Comparison of ENCODE assay signal across 7 mouse cellular contexts in the genomic region with DNA sequence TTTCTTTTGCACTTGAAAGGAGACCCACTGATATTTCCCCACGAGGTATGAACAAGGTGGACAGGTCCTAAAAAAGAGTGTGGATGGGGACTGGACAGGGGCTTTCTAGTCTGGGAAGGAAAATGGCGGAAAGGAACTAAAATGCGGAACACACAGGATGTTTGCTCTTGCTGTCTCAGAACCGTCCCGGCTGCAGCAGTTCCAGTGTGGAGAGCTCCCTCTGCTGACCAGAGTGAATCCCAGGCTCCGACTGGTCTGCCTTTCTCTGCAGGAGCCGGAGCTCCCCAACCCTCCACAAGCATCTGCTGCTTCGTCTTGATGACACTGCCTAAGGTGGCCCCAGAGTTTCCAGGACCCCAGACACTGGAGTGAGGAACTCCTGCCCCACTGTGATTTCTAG. TPM values are rescaled to one million over a fixed set of nuclear protein-coding genes. Genes with fewer than 3 reads are reported as not detected.
DNase-seq lines count a peak whose midpoint lies in the region; ATAC-seq and TF ChIP-seq lines count a peak whose summit lies in the region.

No protein-coding gene starts in this region.

- H3K4me2 ChIP-seq in midbrain, embryonic 11.5 days, result peak overlapping the region; percentile 56

- H3K36me3 ChIP-seq in midbrain, embryonic 11.5 days (ENCODE audit: control insufficient read depth, insufficient read depth, low read length), result peaks cover 15% of the 10 kb centered on the region
- H3K36me3 ChIP-seq in small intestine, adult 2 months (ENCODE audit: control insufficient read depth, insufficient read depth, low read length), result peaks cover 12% of the 10 kb centered on the region; the same call in 1 of the 2 replicates

- peak; percentile 20; the same call in 1 of the 2 replicates for ATAC-seq in midbrain, embryonic 11.5 days (ENCODE audit: low FRiP score)

- TF ChIP-seq CTCF in small intestine, adult 2 months (IDR thresholded peaks at IDR 0.05; ENCODE audit: extremely low read depth, insufficient read length, insufficient replicate concordance, low read depth, low read length), result peak; percentile 84

- H3K4me3 ChIP-seq in midbrain, embryonic 11.5 days (ENCODE audit: low read depth, low read length), result peak overlapping the region; percentile 74; the same call in 1 of the 2 replicates
- peak overlapping the region; percentile 41 for H3K4me3 ChIP-seq in small intestine, adult 2 months (ENCODE audit: low read depth, low read length)

- H3K4me1 ChIP-seq in midbrain, embryonic 11.5 days (ENCODE audit: control insufficient read depth, insufficient read depth, low read length), result peaks cover 21% of the 10 kb centered on the region
- H3K4me1 ChIP-seq in small intestine, adult 2 months (ENCODE audit: control insufficient read depth, insufficient read depth, insufficient read length, low read length), result peaks cover 9% of the 10 kb centered on the region; the same call in 1 of the 2 replicates

- no peaks in the 10 kb centered on the region for H3K9me3 ChIP-seq in midbrain, embryonic 11.5 days (ENCODE audit: control insufficient read depth, low read length)

- H3K27me3 ChIP-seq in midbrain, embryonic 11.5 days (ENCODE audit: control insufficient read depth, insufficient read depth, low read length), result no peaks in the 10 kb centered on the region
- no peaks in the 10 kb centered on the region for H3K27me3 ChIP-seq in small intestine, adult 2 months (ENCODE audit: control insufficient read depth, insufficient read depth, low read length)

- peak; percentile 88 for DNase-seq in adrenal gland, postnatal 10 days
- peak; percentile 81 for DNase-seq in embryo, embryonic 11.5 days (ENCODE audit: low read depth, low spot score)
- peak; percentile 70 to 80 for DNase-seq in gastrocnemius, postnatal 36 days
- DNase-seq in kidney, adult 11 months, result peak; percentile 90
- DNase-seq in left cerebral cortex, postnatal 4 days, result peak; percentile 85
- peak; percentile 95 for DNase-seq in midbrain, embryonic 11.5 days (ENCODE audit: low spot score, missing footprints)

- peak overlapping the region; percentile 48 for H3K9ac ChIP-seq in midbrain, embryonic 11.5 days (ENCODE audit: low read length)

- TF ChIP-seq POLR2A in small intestine, adult 2 months (IDR thresholded peaks at IDR 0.05; ENCODE audit: low read depth, low read length), result no peak

- 6% methylated on average over 8 of the region's 8 CpGs for WGBS in midbrain, embryonic 11.5 days
- WGBS in small intestine, adult 2 months, result 3% methylated on average over 8 of the region's 8 CpGs

- H3K27ac ChIP-seq in midbrain, embryonic 11.5 days (ENCODE audit: low read depth, low read length), result 0 out of 2 replicates have a peak overlapping the region, but pooled peaks have one; percentile 47
- peak overlapping the region; percentile 14; the same call in 1 of the 2 replicates for H3K27ac ChIP-seq in small intestine, adult 2 months (ENCODE audit: insufficient read depth, low read depth, low read length)

- intact Hi-C loops in gastrocnemius, postnatal 36 days (cut with DNase I), result loop anchor here (2.0 kb wide), 1 partner anchor 131 kb away; no protein-coding TSS in a partner anchor
- intact Hi-C loops in left cerebral cortex, postnatal 4 days (cut with DNase I), result no loop called here

RNA-seq across cellular contexts. Expression of a gene that starts 9.6 kb away (rescaled TPM):
- total RNA-seq in adrenal gland, postnatal 10 days (2021), result 10 to 100 TPM; 16.2 to 22.5 TPM
- total RNA-seq in gastrocnemius, postnatal 36 days (2021), result 1 to 10 TPM in 1 of 2 experiments, under 1 TPM in 1; 0.51 to 1.1 TPM
- total RNA-seq in left cerebral cortex, postnatal 4 days (2021), result 1 to 10 TPM; 8.2 to 10.0 TPM
- polyA plus RNA-seq in midbrain, embryonic 11.5 days (2014; fragmentation: Nextera tagmentation; extraction: Ambion mirVana), result 169 and 171 TPM in 2 replicates
- polyA plus RNA-seq in small intestine, adult 2 months (2012; rRNA removed), result 15.5 and 30.8 TPM in 2 replicates

RNA-seq across cellular contexts. Expression of a gene that starts 20.1 kb away (rescaled TPM):
- total RNA-seq in adrenal gland, postnatal 10 days (2021), result 10 to 100 TPM; 25.3 to 30.0 TPM
- 10 to 100 TPM in 1 of 2 experiments, 1 to 10 TPM in 1; 9.6 to 10.9 TPM for total RNA-seq in gastrocnemius, postnatal 36 days (2021)
- total RNA-seq in left cerebral cortex, postnatal 4 days (2021), result 10 to 100 TPM; 60.8 to 64.7 TPM
- 54.6 and 54.8 TPM in 2 replicates for polyA plus RNA-seq in midbrain, embryonic 11.5 days (2014; fragmentation: Nextera tagmentation; extraction: Ambion mirVana)
- polyA plus RNA-seq in small intestine, adult 2 months (2012; rRNA removed), result 14.0 and 20.0 TPM in 2 replicates

RNA-seq across cellular contexts. Expression of a gene that starts 23.7 kb away (rescaled TPM):
- total RNA-seq in adrenal gland, postnatal 10 days (2021), result 10 to 100 TPM; 19.1 to 22.1 TPM
- 10 to 100 TPM; 17.4 to 18.8 TPM for total RNA-seq in gastrocnemius, postnatal 36 days (2021)
- 10 to 100 TPM; 23.8 to 25.2 TPM for total RNA-seq in left cerebral cortex, postnatal 4 days (2021)
- polyA plus RNA-seq in midbrain, embryonic 11.5 days (2014; fragmentation: Nextera tagmentation; extraction: Ambion mirVana), result 8.8 and 9.8 TPM in 2 replicates
- 13.2 and 28.5 TPM in 2 replicates for polyA plus RNA-seq in small intestine, adult 2 months (2012; rRNA removed)

RNA-seq across cellular contexts. Expression of a gene that starts 27.6 kb away (rescaled TPM):
- 10 to 100 TPM; 23.8 to 32.9 TPM for total RNA-seq in adrenal gland, postnatal 10 days (2021)
- 1 to 10 TPM; 5.1 to 6.6 TPM for total RNA-seq in gastrocnemius, postnatal 36 days (2021)
- total RNA-seq in left cerebral cortex, postnatal 4 days (2021), result 10 to 100 TPM; 35.3 to 36.6 TPM
- polyA plus RNA-seq in midbrain, embryonic 11.5 days (2014; fragmentation: Nextera tagmentation; extraction: Ambion mirVana), result 31.2 and 33.0 TPM in 2 replicates
- polyA plus RNA-seq in small intestine, adult 2 months (2012; rRNA removed), result 4.7 and 6.0 TPM in 2 replicates

RNA-seq across cellular contexts. Expression of a gene that starts 34.8 kb away (rescaled TPM):
- total RNA-seq in adrenal gland, postnatal 10 days (2021), result 10 to 100 TPM; 13.2 to 13.8 TPM
- 1 to 10 TPM; 3.4 TPM for total RNA-seq in gastrocnemius, postnatal 36 days (2021)
- 10 to 100 TPM; 13.9 to 14.8 TPM for total RNA-seq in left cerebral cortex, postnatal 4 days (2021)
- 53.5 and 57.7 TPM in 2 replicates for polyA plus RNA-seq in midbrain, embryonic 11.5 days (2014; fragmentation: Nextera tagmentation; extraction: Ambion mirVana)
- 11.8 and 12.8 TPM in 2 replicates for polyA plus RNA-seq in small intestine, adult 2 months (2012; rRNA removed)

Comparison
In these comparisons a context has a peak if more than half of its experiments do, and no peak if none do; other contexts are left out.
1. Peak in every context shown above with its lines: DNase-seq, ATAC-seq, H3K4me3 ChIP-seq and H3K27ac ChIP-seq.
2. RNA of a gene that starts 9.6 kb away (total RNA-seq): 16.2 to 22.5 TPM in adrenal gland, postnatal 10 days and 8.2 to 10.0 TPM in left cerebral cortex, postnatal 4 days; 0.51 to 1.1 TPM in gastrocnemius, postnatal 36 days; every median in the first group is over 4 times any median in the second.